Mouse (Mus musculus) T-helper 2 cell (primary cell): ENCODE data around the gene Olfr1136.

Experiments used
- in situ Hi-C: fragments of 300-600 bp; cut with MboI, MseI; formaldehyde crosslinking; loops from one replicate; pipeline ENCODE4 v1.15.1; 2025; ENCODE audit warnings: high pct_unique_total_duplicates

Olfr1136 gene

DNA sequence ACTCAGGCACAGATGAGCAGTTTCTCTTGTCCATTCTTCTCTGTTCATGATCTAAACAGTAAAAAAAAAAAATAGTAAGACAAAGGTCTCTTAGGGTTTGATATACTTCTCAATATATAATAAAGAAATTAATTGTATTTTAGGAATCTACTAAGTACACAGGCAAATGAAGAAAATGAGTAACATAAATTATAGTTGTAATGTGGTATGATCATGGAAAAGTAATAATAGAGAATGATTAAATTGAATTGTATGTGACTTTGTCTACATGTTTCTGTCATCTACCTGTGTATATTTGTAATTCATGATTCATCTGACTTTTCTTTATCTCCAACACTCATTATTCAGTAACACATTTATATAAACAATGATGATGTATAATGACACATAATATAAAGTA lies at the start of gene Olfr1136:
Gene Olfr1136 (minus strand): TSS at position 101 of the 400 bp plus-strand sequence.
- in situ Hi-C loops, result no loop called here

GRCm38 (mm10) chr2:87743452-87743851 lies 49.7 kb upstream of the Olfr1136 start, which contains the start of gene Olfr1140:
Olfr1140 (plus strand) TSS chr2:87743752.
- in situ Hi-C loops, result no loop called here

DNA sequence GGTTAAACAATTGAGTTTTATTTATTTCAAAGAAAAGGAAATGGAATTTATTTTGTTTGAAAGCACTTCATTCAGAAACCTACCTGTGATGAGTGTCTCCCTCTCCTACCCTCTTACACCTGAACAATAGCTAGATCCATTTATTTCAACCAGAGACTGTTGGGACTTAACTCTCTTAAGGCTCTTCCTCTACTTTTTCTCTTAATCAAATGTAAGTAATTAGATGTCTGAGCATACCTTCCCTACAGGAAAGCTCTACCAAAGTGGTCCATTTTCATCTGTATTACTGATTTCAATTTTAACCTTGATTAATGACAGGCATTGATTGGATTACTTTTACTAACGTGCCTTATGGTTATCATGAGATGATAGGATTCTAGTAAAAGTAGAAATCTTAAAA lies 46.1 kb upstream of the Olfr1136 start, which contains the start of gene Olfr1138:
Gene Olfr1138 (minus strand): TSS at position 101 of the 400 bp plus-strand sequence.
- in situ Hi-C loops, result no loop called here

GRCm38 (mm10) chr2:87713079-87713478 lies 19.3 kb upstream of the Olfr1136 start, which contains the start of gene Olfr1137:
Olfr1137 (minus strand) TSS chr2:87713179.
- in situ Hi-C loops, result no loop called here

GRCm38 (mm10) chr2:87673564-87673963 lies 20.2 kb downstream of the Olfr1136 start, which contains the start of gene Olfr1135:
Olfr1135 (minus strand) TSS chr2:87673664.
- in situ Hi-C loops, result no loop called here

DNA sequence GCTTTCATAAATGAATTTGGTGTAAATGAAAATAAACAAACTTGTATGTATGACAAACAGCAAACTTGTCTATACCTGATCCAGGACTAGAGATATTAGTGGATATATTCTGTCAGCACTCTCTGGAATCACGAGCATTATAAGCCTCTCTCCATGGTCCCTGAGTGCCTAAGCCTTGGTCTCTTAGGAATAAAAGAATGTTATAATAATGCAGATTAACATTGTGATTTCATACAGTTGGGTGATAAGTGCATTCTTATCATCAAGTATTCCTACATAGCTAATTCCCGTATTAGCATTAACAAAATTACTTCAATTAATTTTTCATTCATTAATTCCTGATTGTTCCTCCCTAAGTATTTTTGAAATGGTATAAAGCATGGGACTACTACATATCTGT lies 35.4 kb downstream of the Olfr1136 start, which contains the start of gene Olfr1134:
Gene Olfr1134 (minus strand): TSS at position 101 of the 400 bp plus-strand sequence.
- in situ Hi-C loops, result loop anchor here (10.0 kb wide), 1 partner anchor 1936 kb away; the partner anchor contains the start of gene Olfr1246

DNA sequence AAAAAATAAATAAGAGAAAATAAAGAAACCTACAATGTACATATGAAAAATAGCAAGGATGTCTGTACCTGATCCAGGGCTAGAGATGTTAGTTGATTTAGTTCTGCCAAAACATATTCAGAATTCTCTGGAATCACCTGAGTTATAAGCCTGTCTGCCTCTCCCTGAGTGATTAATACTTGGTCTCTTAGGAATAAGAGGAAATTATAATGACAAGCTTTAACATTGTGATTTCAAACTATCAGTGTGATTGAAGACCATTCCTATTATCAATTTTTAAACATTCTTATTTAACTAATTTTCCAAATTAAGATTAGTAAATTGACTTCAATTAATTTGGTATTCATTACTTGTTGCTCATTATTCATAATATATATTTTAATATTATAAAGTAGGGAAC lies 46.5 kb downstream of the Olfr1136 start, which contains the start of gene Olfr1133:
Gene Olfr1133 (minus strand): TSS at position 101 of the 400 bp plus-strand sequence.
- in situ Hi-C loops, result no loop called here
